Mouse (Mus musculus) testis, adult 2 months (tissue): ENCODE measurements around the gene Fosb. TPM values are rescaled to one million over a fixed set of nuclear protein-coding genes. Genes with fewer than 3 reads are reported as not detected.

ENCODE experiments used
- H3K27ac ChIP-seq: fragments of 200-500 bp; 2 replicates; pipeline ENCODE4 v1.5.1; 2012; ENCODE audit warnings: low read depth, low read length; ENCODE audit not compliant: control insufficient read depth, insufficient read depth
- H3K27me3 ChIP-seq: fragments of 200-500 bp; 2 replicates; pipeline ENCODE4 v1.6.1; 2012; ENCODE audit warnings: mild to moderate bottlenecking, low read length, moderate library complexity; ENCODE audit not compliant: control insufficient read depth, insufficient read depth
- H3K36me3 ChIP-seq: fragments of 200-500 bp; 2 replicates; pipeline ENCODE4 v1.6.1; 2012; ENCODE audit warnings: mild to moderate bottlenecking, low read length; ENCODE audit not compliant: control insufficient read depth, insufficient read depth
- H3K4me1 ChIP-seq: fragments of 200-500 bp; 2 replicates; pipeline ENCODE4 v1.6.1; 2012; ENCODE audit warnings: low read length; ENCODE audit not compliant: control insufficient read depth, insufficient read depth
- H3K4me3 ChIP-seq: fragments of 200-500 bp; 2 replicates; pipeline ENCODE4 v1.5.1; 2012; ENCODE audit warnings: low read depth, mild to moderate bottlenecking, low read length, moderate library complexity, mixed read lengths; ENCODE audit not compliant: control insufficient read depth
- CTCF ChIP-seq: fragments of 200-500 bp; IDR thresholded peaks from 2 replicates; pipeline ENCODE4 v1.5.1; 2012; ENCODE audit warnings: low read depth, mild to moderate bottlenecking, inconsistent platforms, low read length, moderate library complexity; ENCODE audit not compliant: control insufficient read depth, insufficient read depth, insufficient replicate concordance
- POLR2A ChIP-seq: fragments of 200-500 bp; IDR thresholded peaks from 2 replicates; pipeline ENCODE4 v1.6.1; 2012; ENCODE audit warnings: low read depth, mild to moderate bottlenecking, inconsistent platforms, low read length, moderate library complexity; ENCODE audit not compliant: control insufficient read depth
- polyA plus RNA-seq: library from polyadenylated mRNA; depleted of rRNA; stranded (reverse); fragments of >200 nt; gene quantifications from 2 replicates; pipeline ENCODE4 v1.2.3, GENCODE M21; 2012

Gene Fosb
- polyA plus RNA-seq, 1 experiment = 3.9 TPM

- Histone ChIP-seq H3K4me1 (peaks cover 5% of the 10 kb centered on the region), H3K27ac (peak overlapping the region; percentile 2), H3K36me3 (no peaks in the 10 kb centered on the region), H3K4me3 (peak overlapping the region; percentile 86), H3K27me3 (no peaks in the 10 kb centered on the region)
- TF ChIP-seq CTCF (no peak), POLR2A (peak; percentile 68; the same call in 1 of the 2 replicates)
Observed at GRCm38 (mm10) chr7:19319906-19320305, 10.1 kb upstream of the Fosb start.

- Histone ChIP-seq H3K4me3 (peak overlapping the region; percentile 86), H3K27ac (peak overlapping the region; percentile 2), H3K36me3 (no peaks in the 10 kb centered on the region), H3K27me3 (no peaks in the 10 kb centered on the region), H3K4me1 (peaks cover 5% of the 10 kb centered on the region)
- no peak for TF ChIP-seq CTCF
- no peak for TF ChIP-seq POLR2A
Observed at GRCm38 (mm10) chr7:19319458-19319857, 9.6 kb upstream of the Fosb start.

- TF ChIP-seq CTCF (no peak), POLR2A (no peak)
- Histone ChIP-seq H3K36me3 (no peaks in the 10 kb centered on the region), H3K27ac (no peak overlapping the region), H3K27me3 (no peaks in the 10 kb centered on the region), H3K4me1 (peaks cover 5% of the 10 kb centered on the region), H3K4me3 (no peak overlapping the region)
Observed at GRCm38 (mm10) chr7:19318676-19319075, 8.8 kb upstream of the Fosb start.

GRCm38 (mm10) chr7:19318201-19318600 is 8.3 kb upstream of the Fosb start:
- H3K27me3 ChIP-seq = no peaks in the 10 kb centered on the region
- no peak overlapping the region for H3K27ac ChIP-seq
- H3K4me3 ChIP-seq = no peak overlapping the region
- H3K36me3 ChIP-seq = no peaks in the 10 kb centered on the region
- TF ChIP-seq POLR2A (no peak), CTCF (no peak)
- peaks cover 5% of the 10 kb centered on the region for H3K4me1 ChIP-seq

GRCm38 (mm10) chr7:19316451-19317161 is 6.8 kb upstream of the Fosb start:
- H3K27ac ChIP-seq = no peak overlapping the region
- H3K27me3 ChIP-seq = no peaks in the 10 kb centered on the region
- H3K4me3 ChIP-seq = no peak overlapping the region
- H3K4me1 ChIP-seq = peaks cover 5% of the 10 kb centered on the region
- TF ChIP-seq CTCF (no peak), POLR2A (no peak)
- no peaks in the 10 kb centered on the region for H3K36me3 ChIP-seq

GRCm38 (mm10) chr7:19314033-19314432 is 4.2 kb upstream of the Fosb start:
- Histone ChIP-seq H3K36me3 (no peaks in the 10 kb centered on the region), H3K27ac (no peak overlapping the region), H3K27me3 (no peaks in the 10 kb centered on the region), H3K4me1 (peaks cover 10% of the 10 kb centered on the region), H3K4me3 (no peak overlapping the region)
- TF ChIP-seq POLR2A = no peak
- TF ChIP-seq CTCF = no peak

- H3K36me3 ChIP-seq = no peaks in the 10 kb centered on the region
- peaks cover 27% of the 10 kb centered on the region for H3K4me1 ChIP-seq
- H3K27me3 ChIP-seq = no peaks in the 10 kb centered on the region
- no peak overlapping the region for H3K4me3 ChIP-seq
- no peak for TF ChIP-seq POLR2A
- no peak for TF ChIP-seq CTCF
- H3K27ac ChIP-seq = no peak overlapping the region
Observed at GRCm38 (mm10) chr7:19311991-19312390, 2.1 kb upstream of the Fosb start.
